Mouse (Mus musculus) T-cell, adult 66 days (primary cell): Measurements from ENCODE around the gene Ykt6. TPM values are rescaled to one million over a fixed set of nuclear protein-coding genes. Genes with fewer than 3 reads are reported as not detected.

ENCODE experiments used
- total RNA-seq, 2 experiments: library from RNA; stranded (reverse); gene quantifications; 3 replicates in 1 of 2; 4 replicates in 1 of 2; pipeline ENCODE4 v1.2.4; 2023

The Ykt6 gene
- 10 to 100 TPM; 62.6 to 72.1 TPM for total RNA-seq

DNA sequence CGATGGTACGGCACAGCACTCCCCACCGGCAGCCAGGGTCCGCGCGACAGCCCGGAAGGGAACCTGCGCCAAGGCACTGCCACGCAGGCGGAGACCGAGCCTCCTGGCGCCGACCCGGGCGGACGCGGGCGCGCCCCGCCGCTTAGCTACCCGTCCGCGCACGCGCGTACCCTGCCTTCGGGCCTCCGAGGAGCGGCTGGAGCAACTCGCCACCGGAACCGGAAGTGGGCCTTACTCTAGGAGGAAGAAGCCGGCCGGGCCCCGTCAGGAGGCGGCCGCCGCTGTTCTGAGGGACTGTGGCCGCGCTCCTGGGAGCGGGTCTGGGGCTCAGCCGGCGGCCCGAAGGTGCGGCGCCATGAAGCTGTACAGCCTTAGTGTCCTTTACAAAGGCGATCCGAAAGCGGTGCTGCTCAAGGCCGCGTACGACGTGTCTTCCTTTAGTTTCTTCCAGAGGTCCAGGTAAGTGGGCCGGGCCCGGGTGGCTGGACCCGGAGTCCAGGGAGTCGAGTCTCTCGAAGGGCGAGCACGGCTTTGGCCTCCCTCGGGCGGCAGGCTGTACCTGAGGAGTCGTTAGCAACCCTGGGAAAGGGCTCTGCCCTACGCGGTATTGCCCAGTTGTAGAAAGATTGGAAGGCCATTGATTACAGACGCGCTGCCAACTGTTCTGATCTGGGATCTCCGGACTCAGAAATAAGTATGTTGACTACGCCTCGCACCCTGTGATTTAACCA, at the start of gene Ykt6:
TSS of gene Ykt6 (plus strand) at position 148 of the 731 bp plus-strand sequence.

GRCm38 (mm10) chr11:5949586-5950352, 5.7 kb upstream of the Ykt6 start, which contains the start of gene Gck:
TSS of gene Gck (minus strand) at chr11:5950081.

Other genes starting within 250 kb of the Ykt6 start
- 10 to 100 TPM; 69.3 to 82.0 TPM for gene Mrps24, start 240.0 kb upstream of the Ykt6 start, total RNA-seq
- gene Urgcp, start 193.3 kb upstream of the Ykt6 start, total RNA-seq, result 10 to 100 TPM; 34.1 to 36.1 TPM
- gene Dbnl, start 167.2 kb upstream of the Ykt6 start, total RNA-seq, result 100 to 1,000 TPM; 120 to 126 TPM
- not detected for gene Pgam2, start 152.0 kb upstream of the Ykt6 start, total RNA-seq
- gene Polm, start 117.7 kb upstream of the Ykt6 start, total RNA-seq, result 10 to 100 TPM; 45.5 to 48.2 TPM
- under 1 TPM; 0.44 to 0.83 TPM for gene Aebp1, start 93.7 kb upstream of the Ykt6 start, total RNA-seq
- gene Pold2, start 77.4 kb upstream of the Ykt6 start, total RNA-seq, result 10 to 100 TPM; 68.3 to 69.3 TPM
- gene Myl7, start 56.9 kb upstream of the Ykt6 start, total RNA-seq, result not detected
- not detected for gene Gck, start 5.6 kb upstream of the Ykt6 start, total RNA-seq
- 10 to 100 TPM; 12.4 to 14.4 TPM for gene Camk2b, start 110.7 kb downstream of the Ykt6 start, total RNA-seq
- gene A730071L15Rik, start 244.3 kb downstream of the Ykt6 start, total RNA-seq, result 1 to 10 TPM in 1 of 2 experiments, under 1 TPM in 1; 0.47 to 1.1 TPM
- 10 to 100 TPM; 64.9 to 69.8 TPM for gene Nudcd3, start 244.7 kb downstream of the Ykt6 start, total RNA-seq